Mouse (Mus musculus) mature B cell (primary cell): Measurements from ENCODE around the gene Ttc7b.

Experiments
- in situ Hi-C: fragments of 300-500 bp; cut with MboI; formaldehyde crosslinking; loops from 2 replicates; pipeline ENCODE4 v1.14.3; 2019

Ttc7b gene

GRCm38 (mm10) chr12:100276607-100277533 lies 243.8 kb downstream of the Ttc7b start:
- in situ Hi-C loops, result no loop called here

GRCm38 (mm10) chr12:100275850-100276249 lies 244.8 kb downstream of the Ttc7b start:
- in situ Hi-C loops, result no loop called here

GRCm38 (mm10) chr12:100273033-100273432 lies 247.6 kb downstream of the Ttc7b start:
- in situ Hi-C loops, result no loop called here

- in situ Hi-C loops, result no loop called here
Measured at GRCm38 (mm10) chr12:100269967-100270662, 250.5 kb downstream of the Ttc7b start.

GRCm38 (mm10) chr12:100268011-100268410 lies 252.6 kb downstream of the Ttc7b start:
- in situ Hi-C loops, result no loop called here

- in situ Hi-C loops, result no loop called here
Measured at GRCm38 (mm10) chr12:100265546-100266309, 254.9 kb downstream of the Ttc7b start.

- in situ Hi-C loops, result no loop called here
Measured at GRCm38 (mm10) chr12:100264941-100265340, 255.7 kb downstream of the Ttc7b start.

- in situ Hi-C loops, result no loop called here
Measured at GRCm38 (mm10) chr12:100262846-100263245, 257.8 kb downstream of the Ttc7b start.

GRCm38 (mm10) chr12:100261761-100262160 lies 258.9 kb downstream of the Ttc7b start:
- in situ Hi-C loops, result no loop called here

- in situ Hi-C loops, result no loop called here
Measured at GRCm38 (mm10) chr12:100260151-100260550, 260.5 kb downstream of the Ttc7b start.

GRCm38 (mm10) chr12:100257779-100258178 lies 262.8 kb downstream of the Ttc7b start:
- in situ Hi-C loops, result no loop called here

- in situ Hi-C loops, result no loop called here
Measured at GRCm38 (mm10) chr12:100255441-100255949, 265.1 kb downstream of the Ttc7b start.

GRCm38 (mm10) chr12:100254471-100254870 lies 266.2 kb downstream of the Ttc7b start:
- in situ Hi-C loops, result no loop called here
